Mouse (Mus musculus): ENCODE data around the gene 1700066M21Rik.

Gene 1700066M21Rik

DNA sequence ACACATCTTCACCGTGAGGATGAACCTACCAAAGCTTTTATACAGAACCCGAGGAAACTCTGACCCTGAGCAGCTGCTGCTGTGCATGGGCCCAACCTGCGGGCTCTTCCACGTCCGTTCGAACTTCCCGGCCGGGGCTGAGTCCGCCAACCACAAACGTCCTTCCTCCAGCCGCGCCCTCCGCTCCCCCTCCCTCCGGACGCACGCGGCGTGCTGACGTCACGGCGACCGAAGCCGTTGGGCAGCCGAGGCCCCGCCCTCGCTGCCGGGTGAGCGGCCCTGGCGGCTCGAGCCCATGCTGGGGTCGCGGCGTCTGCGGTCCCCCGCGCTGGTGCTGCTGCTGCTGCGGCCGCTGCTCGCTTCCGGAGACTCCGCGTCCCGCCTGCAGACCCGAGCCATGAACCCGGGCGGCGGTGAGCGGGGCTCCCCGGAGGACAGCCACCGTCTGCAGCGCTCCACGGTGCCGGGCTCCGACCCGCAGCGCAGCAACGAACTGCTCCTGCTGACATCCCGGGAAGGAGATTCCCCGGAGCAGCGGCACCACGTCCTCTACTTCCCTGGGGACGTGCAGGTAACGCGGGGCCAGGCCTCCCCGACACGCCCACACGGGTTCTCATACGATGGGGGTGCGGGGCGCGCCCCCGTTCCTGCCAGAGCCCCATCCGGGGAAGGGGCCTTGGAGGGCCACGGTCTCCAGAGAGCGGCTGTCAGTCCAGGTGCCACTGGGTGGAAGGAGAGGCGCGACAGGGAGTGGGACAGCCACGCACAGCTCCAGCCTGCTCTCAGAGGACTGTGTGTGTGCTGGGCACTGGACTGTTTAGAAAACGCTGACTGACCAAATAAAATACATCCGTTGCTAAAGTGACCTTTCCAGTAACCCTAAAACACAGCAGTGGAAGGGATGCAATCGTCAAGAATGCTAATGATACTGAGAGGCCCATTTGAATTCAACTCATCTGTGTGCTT is at the start of gene 1700066M21Rik:
1700066M21Rik (plus strand) TSS at position 245 of the 966 bp plus-strand sequence.
- peak; percentile 76 to 90 for DNase-seq (ENCODE audit: low spot score in 2 of 2)

DNA sequence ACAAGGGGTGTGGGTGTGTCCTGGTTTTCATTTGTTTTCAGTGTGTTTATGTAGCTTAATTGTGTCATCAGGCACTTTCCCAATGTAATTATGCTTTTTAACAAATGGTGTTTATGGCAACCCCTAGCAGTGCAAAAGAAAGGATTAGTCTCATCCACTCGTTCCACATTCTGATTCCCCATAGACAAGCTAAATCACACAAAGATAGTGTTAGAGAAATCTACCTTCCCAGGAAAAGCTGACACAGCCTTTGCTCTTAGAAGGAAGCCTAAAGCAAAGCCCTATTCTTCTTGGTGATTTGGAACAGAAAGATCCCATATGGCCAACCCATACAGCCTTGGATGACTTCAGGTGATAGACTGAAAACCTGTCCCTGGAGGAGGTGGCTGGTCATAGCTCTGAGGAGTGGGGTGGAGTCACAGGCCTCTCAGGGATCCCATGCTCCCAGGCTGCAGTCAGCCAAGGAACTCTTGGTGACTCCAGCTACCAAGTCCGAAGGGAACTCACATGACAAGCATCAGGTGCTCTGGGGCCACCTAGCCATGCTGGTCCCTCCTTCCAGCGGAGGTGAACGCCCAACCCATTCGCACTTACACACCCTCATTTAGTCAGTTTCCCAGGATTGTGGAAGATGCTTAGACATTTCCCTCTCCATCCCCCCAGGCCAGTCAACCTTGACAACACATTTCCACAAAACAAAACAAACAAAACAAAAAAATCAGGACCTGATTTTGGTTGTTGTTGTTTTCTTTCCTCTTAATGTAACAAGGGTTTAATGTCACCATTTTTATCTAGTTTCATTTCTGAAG is 47.9 kb upstream of the 1700066M21Rik start:
- no peak for DNase-seq (ENCODE audit: low spot score in 2 of 2)

DNA sequence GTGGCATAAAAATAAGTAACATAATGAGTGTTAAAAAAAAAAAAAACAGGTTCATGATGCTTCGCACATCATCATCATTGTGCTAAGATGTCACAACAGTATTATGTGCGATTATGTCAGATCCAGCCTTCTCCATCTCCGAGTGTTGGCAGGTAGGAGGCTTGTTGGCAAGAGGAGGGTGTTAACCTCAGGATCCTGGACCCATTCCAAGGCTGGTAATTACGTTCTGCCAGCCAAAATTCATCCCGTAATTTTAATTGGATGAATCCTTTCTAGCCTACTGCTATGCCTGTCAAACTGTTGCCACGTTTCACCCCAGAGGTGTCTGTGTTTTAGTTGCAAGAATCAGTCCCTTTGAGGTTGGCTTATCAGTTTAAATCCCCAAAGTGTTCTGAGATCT is 47.2 kb upstream of the 1700066M21Rik start:
- DNase-seq (ENCODE audit: low spot score in 2 of 2): no peak

DNA sequence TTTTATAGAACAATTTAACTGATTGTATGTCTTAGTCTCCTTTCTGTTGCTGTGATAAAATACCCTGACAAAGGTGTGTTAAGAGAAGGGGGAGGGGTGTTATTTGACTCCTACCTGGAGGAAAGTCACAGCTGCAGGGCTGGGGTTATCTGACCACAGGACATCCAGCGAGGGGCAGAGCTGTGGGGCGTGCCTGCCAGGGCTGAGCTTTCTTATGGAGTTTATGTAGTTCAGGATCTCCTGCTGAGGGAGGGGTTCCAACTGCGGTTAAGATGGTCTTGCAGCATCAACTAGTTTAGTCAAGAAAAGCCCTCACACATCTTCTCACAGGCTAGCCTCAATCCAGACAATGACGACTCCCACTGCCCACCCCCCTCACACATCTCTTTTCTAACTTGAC is 45.4 kb upstream of the 1700066M21Rik start:
- no peak for DNase-seq (ENCODE audit: low spot score in 2 of 2)

DNA sequence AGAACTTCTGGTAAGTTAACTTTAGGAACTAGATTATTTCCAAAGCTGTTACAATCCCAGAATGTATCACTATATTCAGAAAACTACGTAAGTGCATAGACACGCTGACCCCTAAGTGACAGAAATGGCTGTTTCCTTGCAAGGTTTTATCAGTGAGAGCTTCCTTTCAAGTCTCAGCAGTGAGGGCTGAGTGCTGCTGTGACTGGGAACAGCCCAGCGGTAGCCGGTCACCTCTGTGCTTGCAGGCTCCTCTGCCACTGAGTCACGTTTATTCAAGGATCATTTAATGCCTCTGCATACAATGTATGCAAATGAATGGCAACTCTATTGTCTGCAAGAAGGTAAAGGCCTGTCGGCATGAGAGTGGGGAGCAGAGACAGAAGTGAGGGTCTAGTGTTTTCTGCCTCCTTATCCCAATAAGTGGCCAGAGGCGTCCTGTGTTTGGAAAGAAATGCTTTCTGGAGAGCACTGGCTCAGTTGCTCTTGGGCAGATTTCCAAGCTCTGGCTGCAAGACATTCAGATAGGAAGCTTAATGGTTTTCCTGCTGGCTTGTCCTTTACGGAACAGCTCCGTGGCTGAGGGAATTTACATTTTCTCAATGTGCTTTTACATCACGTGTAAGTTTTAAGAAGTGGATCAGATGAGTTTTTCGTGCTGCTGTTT is 43.7 kb upstream of the 1700066M21Rik start:
- no peak for DNase-seq (ENCODE audit: low spot score in 2 of 2)

DNA sequence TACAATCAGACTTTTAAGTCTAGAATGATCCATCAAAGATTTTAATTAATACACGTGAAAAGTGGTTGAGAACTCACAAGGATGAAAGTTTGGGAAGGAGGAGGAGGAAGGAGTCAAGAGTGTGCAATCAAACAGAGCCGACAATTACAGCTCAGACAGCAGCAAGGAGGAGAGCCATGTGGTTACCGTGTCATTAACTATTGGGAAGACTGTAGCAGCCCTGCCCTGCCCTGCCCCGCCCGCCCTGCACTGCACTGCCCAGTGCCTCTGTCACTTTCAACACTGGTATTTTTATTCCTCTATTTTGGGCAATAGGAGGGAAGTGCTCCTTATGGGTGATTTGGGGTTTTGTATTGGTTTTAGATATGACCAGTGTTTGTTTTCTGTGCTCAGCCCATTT is 42.2 kb upstream of the 1700066M21Rik start:
- DNase-seq (ENCODE audit: low spot score in 2 of 2): no peak

DNA sequence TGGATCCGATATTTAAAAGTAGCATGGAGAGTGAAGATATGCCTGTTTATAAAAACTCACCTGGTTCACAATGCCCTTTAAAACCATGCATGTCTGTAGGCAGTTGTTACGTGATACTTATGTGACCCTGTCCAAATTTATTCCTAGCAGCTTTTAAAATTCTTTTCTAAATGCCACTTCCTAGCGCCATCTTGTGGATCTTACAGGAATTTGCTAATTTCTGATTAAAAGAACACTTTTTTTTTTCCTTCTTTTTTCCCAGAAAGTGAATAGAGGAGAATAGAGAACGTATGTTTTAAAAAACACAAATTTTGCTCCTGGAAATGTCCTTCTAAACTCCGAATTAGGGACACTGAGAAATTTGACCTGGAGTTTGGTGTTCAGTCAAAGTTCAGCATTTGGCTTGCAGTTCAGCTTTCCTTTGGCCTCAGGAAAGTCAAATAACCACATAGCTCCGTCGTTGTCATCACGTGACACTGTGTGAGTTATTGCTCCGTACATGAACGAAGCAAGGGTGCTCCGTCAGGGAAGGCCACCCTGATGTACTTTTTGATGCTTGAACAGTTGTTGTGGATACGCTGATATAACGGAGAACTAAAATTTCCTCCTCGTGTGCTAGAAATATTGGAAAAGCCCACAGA is 38.1 kb upstream of the 1700066M21Rik start:
- DNase-seq (ENCODE audit: low spot score in 2 of 2): no peak

DNA sequence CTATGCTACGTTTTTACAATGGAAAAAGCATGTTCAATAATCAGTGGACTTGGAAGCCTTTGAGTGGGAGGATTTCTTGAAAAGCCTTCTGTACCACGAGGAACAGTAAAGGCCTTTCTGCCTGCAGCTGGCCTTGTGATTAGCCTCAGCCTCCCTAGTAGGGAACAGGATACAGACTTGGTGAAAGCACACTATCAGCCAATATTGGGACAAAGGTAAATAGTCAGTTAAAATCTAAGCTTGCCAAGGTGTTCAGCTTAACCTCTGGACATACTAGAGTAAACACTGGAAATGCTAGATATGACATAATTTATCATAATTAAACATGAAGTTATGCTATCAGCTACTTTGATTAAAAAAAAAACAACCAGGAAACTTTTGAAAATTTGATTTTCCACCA is 36.2 kb upstream of the 1700066M21Rik start:
- DNase-seq (ENCODE audit: low spot score in 2 of 2): no peak

DNA sequence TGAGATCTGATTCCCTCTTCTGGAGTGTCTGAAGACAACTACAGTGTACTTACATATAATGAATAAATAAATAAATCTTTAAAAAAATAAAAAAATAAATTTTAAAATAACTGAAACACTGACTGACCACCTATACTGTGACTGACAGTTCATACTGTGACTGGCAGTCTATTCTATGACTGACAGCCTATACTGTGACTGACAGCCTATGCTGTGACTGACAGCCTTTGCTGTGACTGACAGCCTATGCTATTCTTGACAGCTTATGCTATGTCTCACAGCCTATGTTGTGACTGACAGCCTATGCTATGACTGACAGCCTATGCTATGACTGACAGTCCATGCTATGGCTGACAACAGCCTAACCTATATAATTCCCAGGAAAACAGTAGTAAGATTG is 29.9 kb upstream of the 1700066M21Rik start:
- no peak for DNase-seq (ENCODE audit: low spot score in 2 of 2)

DNA sequence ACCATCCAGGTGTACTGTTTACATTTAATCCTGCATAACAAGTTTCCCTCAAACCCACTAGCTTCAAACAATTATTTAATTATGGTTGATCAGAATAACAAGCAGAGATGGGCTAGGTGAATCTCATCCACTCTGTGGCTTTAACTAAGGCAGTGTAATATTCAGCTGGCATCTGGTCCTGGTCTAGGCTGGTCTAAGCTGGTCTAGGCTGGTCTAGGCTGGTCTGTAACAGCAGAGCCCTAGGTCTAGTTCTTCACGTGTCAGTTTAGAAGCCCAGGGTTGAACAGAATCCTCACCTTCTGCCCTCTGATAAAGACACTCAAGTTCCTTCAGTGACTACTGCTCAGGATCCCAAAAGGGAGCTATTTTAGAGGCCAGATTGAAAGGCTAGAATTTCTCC is 25.5 kb upstream of the 1700066M21Rik start:
- DNase-seq (ENCODE audit: low spot score in 2 of 2): no peak

DNA sequence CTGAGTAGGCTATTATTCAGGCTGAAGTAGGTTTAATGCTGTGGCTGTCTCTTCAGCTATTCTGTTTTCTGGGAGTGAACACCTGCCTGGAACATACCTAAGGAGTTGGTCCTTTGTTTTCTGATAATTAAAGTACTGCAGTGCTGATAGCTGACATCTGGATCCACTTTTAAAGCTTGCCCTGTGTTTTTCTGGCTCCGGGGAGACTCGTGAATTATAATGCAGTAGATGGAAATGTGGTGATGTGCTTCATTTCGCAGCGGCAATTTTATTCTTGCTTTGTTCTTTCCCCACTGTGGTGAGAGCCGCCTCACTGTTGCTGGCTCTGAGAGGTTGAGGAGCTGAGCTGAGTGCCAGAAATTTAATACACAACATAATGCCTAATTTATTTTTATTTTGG is 18.9 kb upstream of the 1700066M21Rik start:
- DNase-seq (ENCODE audit: low spot score in 2 of 2): no peak

DNA sequence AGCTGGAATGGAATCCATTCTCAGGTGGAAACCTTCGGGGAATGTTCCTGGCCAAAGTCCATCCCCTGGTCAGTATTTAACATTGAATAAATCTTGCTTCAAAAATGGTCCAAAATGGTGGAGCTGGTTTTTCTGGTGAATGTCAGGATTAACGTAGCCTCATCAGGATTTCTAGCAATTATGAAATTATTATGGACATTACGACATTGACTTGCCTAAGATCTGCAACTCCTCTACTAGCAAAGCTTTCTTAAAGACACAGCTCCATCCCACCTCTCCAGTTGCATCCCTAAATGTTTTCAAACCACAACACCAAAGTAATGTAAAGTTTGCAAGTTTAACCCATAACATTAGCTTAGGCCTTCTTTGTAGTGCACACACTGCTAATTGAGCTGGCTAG is 10.0 kb upstream of the 1700066M21Rik start:
- DNase-seq (ENCODE audit: low spot score in 2 of 2): no peak

DNA sequence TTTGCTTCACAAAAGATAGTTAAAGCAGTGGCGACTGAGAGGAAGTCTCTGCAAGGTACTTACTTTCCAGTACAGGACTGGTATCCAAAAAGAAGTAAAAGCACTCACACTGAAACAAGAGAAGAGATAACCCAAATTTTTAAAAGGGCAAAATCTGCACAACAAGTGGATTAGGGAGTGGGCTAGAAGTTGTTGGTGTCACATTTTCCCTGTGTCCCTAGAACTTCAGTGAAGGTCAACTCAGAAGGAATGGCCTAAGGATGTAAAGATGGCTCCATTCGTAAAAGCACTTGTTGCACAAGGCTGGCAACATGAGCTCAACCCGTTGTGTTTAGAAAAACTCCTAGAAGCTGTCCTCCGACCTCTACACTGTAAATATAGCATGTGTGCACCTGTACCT is 8.3 kb upstream of the 1700066M21Rik start:
- DNase-seq (ENCODE audit: low spot score in 2 of 2): no peak

DNA sequence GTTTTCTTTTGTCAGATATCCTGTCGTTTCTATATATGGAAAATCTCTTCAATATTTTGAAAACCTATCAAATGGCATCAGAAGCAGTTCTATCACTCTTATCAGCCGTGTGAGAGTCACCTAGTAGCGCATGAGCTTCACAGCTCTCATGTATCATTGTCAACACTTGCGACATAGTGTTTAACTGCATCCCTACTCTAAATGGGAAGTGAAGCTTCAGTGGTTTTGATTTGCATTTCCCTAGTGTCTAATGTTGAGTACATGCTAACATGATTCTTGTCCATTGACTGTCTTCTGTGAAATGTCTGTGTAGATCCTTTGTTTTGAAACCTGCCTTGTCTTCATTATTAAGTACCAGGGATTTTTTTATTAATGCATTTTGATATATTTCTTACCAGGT is 7.0 kb upstream of the 1700066M21Rik start:
- DNase-seq (ENCODE audit: low spot score in 2 of 2): no peak

DNA sequence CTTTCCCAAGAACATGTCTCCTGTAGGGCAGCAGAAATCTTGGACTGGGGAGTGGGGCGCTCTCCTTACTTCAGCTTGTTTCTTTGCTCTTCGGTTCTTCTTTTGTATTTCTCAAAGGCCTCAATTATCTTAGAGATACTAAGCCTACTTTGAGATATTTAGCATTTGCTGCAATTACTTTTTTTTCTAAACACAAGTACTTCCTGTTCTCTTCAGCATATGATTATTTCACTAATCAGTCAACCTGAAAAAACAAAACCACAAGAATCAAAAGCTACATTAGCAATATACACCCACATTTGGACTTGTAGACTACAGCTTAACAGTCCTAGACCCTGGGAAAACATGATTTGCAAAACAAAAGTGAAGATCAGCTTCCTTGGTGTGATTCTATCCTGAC is 2.1 kb upstream of the 1700066M21Rik start:
- DNase-seq (ENCODE audit: low spot score in 2 of 2): no peak

DNA sequence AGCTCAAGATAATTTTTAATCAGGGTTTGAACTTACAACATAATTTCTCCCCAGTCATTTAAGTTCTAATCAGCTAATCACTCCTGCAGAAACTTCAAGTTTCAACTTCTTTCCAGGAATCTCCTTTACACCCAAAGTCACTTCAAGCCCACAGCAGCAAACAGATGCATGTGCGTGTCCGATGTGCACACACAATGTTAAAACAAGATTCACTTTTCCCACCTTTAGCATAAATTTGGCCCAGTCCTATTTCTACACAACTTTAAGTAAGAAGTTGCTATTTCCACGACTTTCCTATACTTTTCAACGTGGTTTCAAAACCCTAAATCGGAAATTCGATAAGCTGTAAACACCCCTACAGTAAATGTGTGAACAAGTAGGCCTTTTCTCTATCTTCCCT is 614 bp upstream of the 1700066M21Rik start:
- no peak for DNase-seq (ENCODE audit: low spot score in 2 of 2)

DNA sequence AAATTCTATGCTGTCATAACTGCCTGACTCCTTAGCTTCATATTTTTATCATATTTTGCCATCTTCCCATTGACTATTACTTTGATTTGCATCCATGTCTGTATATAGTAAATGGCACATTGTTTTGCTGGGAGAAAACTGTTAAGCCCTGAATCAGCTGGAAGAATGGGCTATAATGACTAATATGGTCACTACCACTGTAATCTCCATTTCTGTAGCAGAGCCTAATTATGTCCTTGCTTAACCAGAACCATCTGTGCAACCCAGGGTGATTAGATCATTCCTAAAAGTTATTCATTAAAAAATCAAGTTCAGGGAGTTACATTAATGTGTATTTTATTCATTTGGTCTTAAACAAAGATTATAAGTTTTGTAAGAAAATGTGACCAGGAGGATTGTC is 9.1 kb downstream of the 1700066M21Rik start:
- no peak for DNase-seq (ENCODE audit: low spot score in 2 of 2)

DNA sequence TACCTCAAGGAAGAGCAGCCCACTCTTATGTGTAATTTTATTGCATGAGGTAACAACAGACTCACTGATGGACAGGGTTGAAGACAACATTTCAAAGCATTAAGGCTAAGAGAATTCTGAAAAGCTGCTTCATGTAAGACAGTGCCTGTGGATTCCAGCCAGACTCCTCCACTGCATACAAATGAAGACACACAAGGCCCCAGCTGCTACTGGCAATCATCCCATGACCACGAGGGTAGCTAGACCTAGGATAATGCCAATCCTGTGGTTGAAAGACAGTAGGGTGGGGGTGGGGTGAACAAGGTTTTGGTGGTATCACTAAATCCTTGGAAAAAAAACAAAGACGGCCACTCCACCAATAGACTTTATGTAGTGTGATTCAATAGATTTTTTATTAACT is 10.5 kb downstream of the 1700066M21Rik start:
- DNase-seq (ENCODE audit: low spot score in 2 of 2): peak in 1 of 2 experiments; percentile 27

DNA sequence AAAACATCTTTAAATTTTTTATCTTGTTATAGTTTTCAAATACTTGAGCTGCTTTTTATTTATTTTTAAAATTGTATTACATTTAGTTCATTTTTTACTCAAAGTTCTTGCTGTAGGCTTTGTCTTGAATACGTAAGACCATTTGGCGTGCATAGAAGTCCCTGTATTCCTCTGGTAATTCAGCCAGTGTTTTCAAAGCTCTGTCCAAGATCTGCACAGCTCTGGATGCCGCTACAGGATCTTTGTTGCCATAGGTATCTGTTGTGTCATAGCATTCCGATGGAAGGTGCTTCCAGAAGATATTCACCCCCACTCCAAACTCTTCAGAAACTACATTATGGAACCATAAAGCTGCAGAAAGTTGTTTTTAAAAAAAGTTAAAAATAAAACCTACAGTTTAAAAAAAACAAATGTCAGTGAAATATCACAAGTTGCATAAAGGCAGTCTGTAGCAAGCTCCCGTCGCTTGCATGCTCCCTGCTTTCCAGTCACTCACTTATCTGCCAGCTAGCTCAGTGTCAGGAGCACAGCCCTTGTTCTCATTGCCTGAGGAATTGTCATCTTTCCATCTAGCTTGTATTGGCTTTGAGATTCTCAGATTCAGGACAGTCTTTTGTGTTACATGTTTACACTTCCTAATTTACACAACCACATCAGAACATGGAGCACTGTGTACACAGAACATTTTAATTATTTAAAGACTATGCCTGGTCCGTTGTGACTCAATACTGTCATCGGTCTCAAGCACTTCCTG is 11.2 kb downstream of the 1700066M21Rik start:
- DNase-seq (ENCODE audit: low spot score in 2 of 2): no peak

DNA sequence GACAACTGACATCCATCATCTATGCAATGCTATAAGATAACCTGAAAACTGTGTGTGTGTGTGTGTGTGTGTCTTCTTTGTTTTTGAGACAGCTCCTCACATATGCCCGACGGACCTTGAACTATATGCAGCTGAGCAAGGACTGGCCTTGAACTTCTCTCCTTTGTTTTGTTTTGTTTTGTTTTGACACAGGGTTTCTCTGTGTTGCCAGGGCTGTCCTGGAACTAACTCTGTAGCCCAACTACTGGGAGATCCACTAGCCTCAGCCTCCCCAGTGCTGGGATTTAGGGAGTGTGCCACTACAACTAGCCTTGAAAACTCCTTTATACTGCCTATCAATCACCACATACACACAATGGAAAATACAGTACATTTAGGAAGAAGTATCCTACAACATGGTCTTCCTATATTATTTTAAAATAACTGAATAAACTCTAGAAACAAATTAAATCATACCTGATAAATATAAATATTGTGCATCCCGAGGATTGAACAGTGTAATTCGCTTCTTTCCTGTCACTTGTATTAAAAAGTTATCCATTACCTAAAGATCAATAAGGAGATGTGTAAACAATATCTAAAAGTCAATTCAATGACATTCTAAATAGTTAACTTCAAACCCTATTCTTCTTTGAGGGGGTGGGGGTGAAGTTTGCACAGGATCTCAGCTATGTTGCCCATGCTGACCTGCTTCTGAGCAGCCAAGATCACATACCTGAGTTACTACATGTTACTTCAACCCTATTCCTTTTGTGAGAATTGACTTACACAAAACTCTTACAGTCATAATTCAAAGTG is 13.8 kb downstream of the 1700066M21Rik start:
- no peak for DNase-seq (ENCODE audit: low spot score in 2 of 2)

All from frontal cortex, postnatal 25 days (tissue).